Mouse (Mus musculus) liver, adult 2 months (tissue): ENCODE results near the gene Sap30l.

Experiments
- CTCF ChIP-seq: fragments of 200-500 bp; IDR thresholded peaks from 2 replicates; pipeline ENCODE4 v1.5.1; 2011; ENCODE audit warnings: low read depth, low read length, control low read depth
- POLR2A ChIP-seq: fragments of 200-500 bp; IDR thresholded peaks from 2 replicates; pipeline ENCODE4 v1.6.1; 2011; ENCODE audit warnings: low read length, control low read depth; ENCODE audit not compliant: insufficient read depth; ENCODE audit errors: extremely low read depth

- TF ChIP-seq POLR2A: no peak
- peak; percentile 14; the same call in 1 of the 2 replicates for TF ChIP-seq CTCF
Observed at GRCm38 (mm10) chr11:57764124-57764523, 37.3 kb upstream of the Sap30l start.
